Mouse (Mus musculus): ENCODE data around the gene Ccdc22.

Gene Ccdc22

GRCm38 (mm10) chrX:7573176-7574086 is 31.9 kb downstream of the Ccdc22 start, which contains the start of gene Foxp3:
TSS of gene Foxp3 (plus strand) at chrX:7573644.
- peak; percentile 9 for DNase-seq

GRCm38 (mm10) chrX:7572466-7572865 is 32.9 kb downstream of the Ccdc22 start:
- no peak for DNase-seq

- DNase-seq, result no peak
These were observed 33.7 kb downstream of the Ccdc22 start for GRCm38 (mm10) chrX:7571565-7572136.

- DNase-seq, result no peak
These were observed 34.7 kb downstream of the Ccdc22 start for GRCm38 (mm10) chrX:7570481-7571175.

- DNase-seq, result no peak
These were observed 37.8 kb downstream of the Ccdc22 start for GRCm38 (mm10) chrX:7567491-7567890.

- no peak for DNase-seq
These were observed 39.0 kb downstream of the Ccdc22 start for GRCm38 (mm10) chrX:7566352-7566751.

GRCm38 (mm10) chrX:7563076-7563475 is 42.2 kb downstream of the Ccdc22 start:
- DNase-seq, result no peak

GRCm38 (mm10) chrX:7553474-7553873 is 51.8 kb downstream of the Ccdc22 start:
- DNase-seq, result no peak

Data from liver (tissue).